28 mouse cellular contexts compared by ENCODE assay signal in the genomic region with DNA sequence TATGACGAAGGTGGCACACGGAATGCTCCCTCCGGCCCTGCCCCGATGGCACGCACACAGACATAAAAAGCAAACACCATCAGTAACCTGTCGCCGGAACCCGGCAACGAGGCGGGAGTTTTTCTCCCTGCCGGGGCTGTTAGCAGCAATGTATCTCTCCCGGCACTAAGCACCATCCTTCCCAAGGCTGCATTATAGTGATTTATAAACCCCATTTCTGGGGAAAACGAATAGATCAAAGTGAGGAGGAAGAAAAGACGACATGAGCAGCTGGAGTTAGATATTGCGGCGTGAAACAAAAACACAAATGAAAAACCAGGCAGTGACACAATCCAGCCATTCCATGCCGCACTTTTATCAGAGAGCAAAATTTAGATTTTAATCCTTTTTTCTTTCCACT. TPM values are rescaled to one million over a fixed set of nuclear protein-coding genes. Genes with fewer than 3 reads are reported as not detected.
DNase-seq lines count a peak whose midpoint lies in the region; ATAC-seq and TF ChIP-seq lines count a peak whose summit lies in the region.
"Had no signal": no experiment of that assay in that cellular context is flagged by ENCODE, and none has a peak within 500 bp of the region (broad histone marks: within the 10 kb centered on the region; RNA-seq: fewer than 3 reads in every experiment).

No protein-coding gene starts in this region.

- no peak overlapping the region for H3K9ac ChIP-seq in intestine, embryonic 14.5 days (ENCODE audit: low read length)
- no peak overlapping the region for H3K9ac ChIP-seq in intestine, embryonic 16.5 days (ENCODE audit: low read depth, low read length)
- H3K9ac ChIP-seq in midbrain, postnatal 0 days (replicated peaks; ENCODE audit: low read length, poor library complexity, severe bottlenecking): no peak overlapping the region
- no peak overlapping the region for H3K9ac ChIP-seq in midbrain, embryonic 14.5 days (replicated peaks; ENCODE audit: low read length)
- H3K9ac ChIP-seq: embryonic facial prominence, embryonic 13.5 days; forebrain, embryonic 12.5 days; heart, embryonic 12.5 days; limb, embryonic 12.5 days; liver, postnatal 0 days had no signal

- H3K27ac ChIP-seq in intestine, embryonic 14.5 days (ENCODE audit: low read depth): no peak overlapping the region
- no peak overlapping the region for H3K27ac ChIP-seq in intestine, embryonic 16.5 days (ENCODE audit: low read length)
- no peak overlapping the region; the same call in 1 of the 2 replicates for H3K27ac ChIP-seq in midbrain, postnatal 0 days (ENCODE audit: low read depth, low read length)
- no peak overlapping the region for H3K27ac ChIP-seq in midbrain, embryonic 14.5 days (replicated peaks; ENCODE audit: low read depth, low read length)
- H3K27ac ChIP-seq: embryonic facial prominence, embryonic 13.5 days; forebrain, embryonic 12.5 days; layer of hippocampus, adult 2 months; limb, embryonic 12.5 days had no signal

- 0 out of 2 replicates have a peak overlapping the region, but pooled peaks have one; percentile 22 for H3K4me2 ChIP-seq in intestine, embryonic 14.5 days (ENCODE audit: low read length)
- no peak overlapping the region; the same call in 1 of the 2 replicates for H3K4me2 ChIP-seq in intestine, embryonic 16.5 days (ENCODE audit: low read depth, low read length)
- H3K4me2 ChIP-seq in midbrain, postnatal 0 days (ENCODE audit: low read depth, low read length, poor library complexity, severe bottlenecking): 0 out of 2 replicates have a peak overlapping the region, but pooled peaks have one; percentile 22
- H3K4me2 ChIP-seq in midbrain, embryonic 14.5 days (ENCODE audit: low read length): no peak overlapping the region
- H3K4me2 ChIP-seq: embryonic facial prominence, embryonic 13.5 days; forebrain, embryonic 12.5 days; heart, embryonic 12.5 days; limb, embryonic 12.5 days; liver, embryonic 11.5 days had no signal

- DNase-seq in adrenal gland, postnatal 10 days: peak; percentile 38
- DNase-seq in adrenal gland, postnatal 25 days: no peak
- DNase-seq in intestine, embryonic 14.5 days (ENCODE audit: low spot score): no peak
- DNase-seq in midbrain, postnatal 0 days (ENCODE audit: low spot score): peak; percentile 19
- no peak for DNase-seq in midbrain, embryonic 14.5 days
- DNase-seq in layer of hippocampus, adult 8-10 months (ENCODE audit: low spot score in 2 of 2): no peak
- DNase-seq: cerebellum, adult 8-10 months; cerebellum, postnatal 36 days; embryo, embryonic 11 days; gastrocnemius, postnatal 25 days; heart, adult 18-20 months; heart, postnatal 10 days; kidney, adult 18-20 months; kidney, postnatal 14 days; layer of hippocampus, postnatal 36 days; liver, postnatal 0 days; lung, postnatal 10 days; right cerebral cortex, adult 18-20 months; right cerebral cortex, postnatal 4 days; thymus, postnatal 36 days had no signal

- no peaks in the 10 kb centered on the region for H3K36me3 ChIP-seq in intestine, embryonic 14.5 days (ENCODE audit: control insufficient read depth, insufficient read depth, low read length)
- no peaks in the 10 kb centered on the region for H3K36me3 ChIP-seq in intestine, embryonic 16.5 days (ENCODE audit: control insufficient read depth, insufficient read depth, low read length)
- H3K36me3 ChIP-seq in midbrain, postnatal 0 days (ENCODE audit: insufficient read depth, low read length): no peaks in the 10 kb centered on the region
- no peaks in the 10 kb centered on the region for H3K36me3 ChIP-seq in midbrain, embryonic 14.5 days (ENCODE audit: control insufficient read depth, insufficient read depth, low read length)
- H3K36me3 ChIP-seq: embryonic facial prominence, embryonic 13.5 days; forebrain, embryonic 12.5 days; heart, embryonic 12.5 days; limb, embryonic 12.5 days had no signal

- TF ChIP-seq CTCF in midbrain, postnatal 0 days (IDR thresholded peaks at IDR 0.05): no peak

- 25% methylated on average over 17 of the region's 17 CpGs for WGBS in intestine, embryonic 14.5 days
- 26% methylated on average over 17 of the region's 17 CpGs for WGBS in intestine, embryonic 16.5 days
- 42% methylated on average over 17 of the region's 17 CpGs for WGBS in midbrain, postnatal 0 days
- 69% methylated on average over 17 of the region's 17 CpGs for WGBS in midbrain, embryonic 14.5 days

- no peak for ATAC-seq in intestine, embryonic 14.5 days (replicated peaks; ENCODE audit: low FRiP score, low TSS enrichment, low read depth)
- no peak for ATAC-seq in intestine, embryonic 16.5 days
- no peak for ATAC-seq in midbrain, postnatal 0 days (ENCODE audit: low FRiP score)
- no peak for ATAC-seq in midbrain, embryonic 14.5 days (ENCODE audit: low FRiP score, low TSS enrichment)
- ATAC-seq: liver, postnatal 0 days had no signal

- H3K9me3 ChIP-seq in intestine, embryonic 14.5 days (ENCODE audit: control insufficient read depth, low read length): no peaks in the 10 kb centered on the region
- no peaks in the 10 kb centered on the region for H3K9me3 ChIP-seq in intestine, embryonic 16.5 days (ENCODE audit: control insufficient read depth, low read length)
- no peaks in the 10 kb centered on the region for H3K9me3 ChIP-seq in midbrain, postnatal 0 days (ENCODE audit: low read length)
- H3K9me3 ChIP-seq in midbrain, embryonic 14.5 days (ENCODE audit: control insufficient read depth, low read length): no peaks in the 10 kb centered on the region
- H3K9me3 ChIP-seq: embryonic facial prominence, embryonic 13.5 days; forebrain, embryonic 12.5 days; heart, embryonic 12.5 days; limb, embryonic 12.5 days had no signal

- no peak overlapping the region for H3K4me3 ChIP-seq in intestine, embryonic 14.5 days (ENCODE audit: low read depth, low read length)
- no peak overlapping the region for H3K4me3 ChIP-seq in intestine, embryonic 16.5 days (ENCODE audit: low read length)
- no peak overlapping the region for H3K4me3 ChIP-seq in midbrain, postnatal 0 days (ENCODE audit: low read depth, low read length)
- no peak overlapping the region for H3K4me3 ChIP-seq in midbrain, embryonic 14.5 days (replicated peaks; ENCODE audit: low read depth, low read length)
- H3K4me3 ChIP-seq: embryonic facial prominence, embryonic 13.5 days; erythroblast, embryonic 14.5 days; forebrain, embryonic 12.5 days; heart, embryonic 12.5 days; layer of hippocampus, adult 2 months; limb, embryonic 12.5 days had no signal

- H3K4me1 ChIP-seq in intestine, embryonic 14.5 days (replicated peaks; ENCODE audit: control insufficient read depth, insufficient read depth, low read length): 0 out of 2 replicates have a peak, but pooled peaks cover 6% of the 10 kb centered on the region
- peaks cover 2% of the 10 kb centered on the region; the same call in 1 of the 2 replicates for H3K4me1 ChIP-seq in intestine, embryonic 16.5 days (ENCODE audit: control insufficient read depth, insufficient read depth, low read length)
- H3K4me1 ChIP-seq in midbrain, postnatal 0 days (ENCODE audit: insufficient read depth, low read length): peaks cover 7% of the 10 kb centered on the region; the same call in 1 of the 2 replicates
- peaks cover 15% of the 10 kb centered on the region for H3K4me1 ChIP-seq in midbrain, embryonic 14.5 days (ENCODE audit: control insufficient read depth, insufficient read depth, low read length)
- H3K4me1 ChIP-seq: heart, embryonic 12.5 days had no signal

- H3K27me3 ChIP-seq in intestine, embryonic 14.5 days (replicated peaks; ENCODE audit: control insufficient read depth, insufficient read depth, low read length): 0 out of 2 replicates have a peak, but pooled peaks cover 3% of the 10 kb centered on the region
- H3K27me3 ChIP-seq in intestine, embryonic 16.5 days (replicated peaks; ENCODE audit: control insufficient read depth, insufficient read depth, low read length): no peaks in the 10 kb centered on the region
- H3K27me3 ChIP-seq in midbrain, postnatal 0 days (ENCODE audit: insufficient read depth, low read length): no peaks in the 10 kb centered on the region
- H3K27me3 ChIP-seq in midbrain, embryonic 14.5 days (ENCODE audit: control insufficient read depth, insufficient read depth, low read length): no peaks in the 10 kb centered on the region

RNA-seq across cellular contexts. Expression of a gene that starts 33.8 kb away (rescaled TPM):
- total RNA-seq in adrenal gland, postnatal 10 days (2021): under 1 TPM; 0.42 to 0.66 TPM
- 0.76 and 0.90 TPM in 2 replicates for total RNA-seq in adrenal gland, postnatal 25 days (2021)
- polyA plus RNA-seq in intestine, embryonic 14.5 days (2014; fragmentation: Nextera tagmentation; extraction: Ambion mirVana): 0.65 and 0.70 TPM in 2 replicates
- polyA plus RNA-seq in intestine, embryonic 16.5 days (2015; fragmentation: Nextera tagmentation; extraction: Ambion mirVana): 0.17 and 0.31 TPM in 2 replicates
- total RNA-seq in midbrain, postnatal 0 days (2014; rRNA removed): 1.0 and 3.3 TPM in 2 replicates
- polyA plus RNA-seq in midbrain, postnatal 0 days (2015; fragmentation: Nextera tagmentation; extraction: Ambion mirVana): 1.2 and 1.3 TPM in 2 replicates
- polyA plus RNA-seq in midbrain, embryonic 14.5 days (2014; fragmentation: Nextera tagmentation; extraction: Ambion mirVana): 1.1 and 1.3 TPM in 2 replicates
- 1 to 10 TPM in 2 of 4 experiments, under 1 TPM in 2; 0.34 to 1.3 (median 0.78) TPM for total RNA-seq in layer of hippocampus, adult 8-10 months (2022)
- total RNA-seq: gastrocnemius, postnatal 25 days; heart, postnatal 10 days had no signal
- polyA plus RNA-seq: erythroblast, embryonic 14.5 days had no signal

RNA-seq across cellular contexts. Expression of a gene that starts 39.0 kb away (rescaled TPM):
- total RNA-seq in adrenal gland, postnatal 10 days (2021): 10 to 100 TPM in 1 of 2 experiments, 1 to 10 TPM in 1; 9.8 to 13.3 TPM
- total RNA-seq in adrenal gland, postnatal 25 days (2021): 15.2 and 18.5 TPM in 2 replicates
- 9.7 and 9.9 TPM in 2 replicates for polyA plus RNA-seq in intestine, embryonic 14.5 days (2014; fragmentation: Nextera tagmentation; extraction: Ambion mirVana)
- polyA plus RNA-seq in intestine, embryonic 16.5 days (2015; fragmentation: Nextera tagmentation; extraction: Ambion mirVana): 7.6 and 9.2 TPM in 2 replicates
- 4.9 and 5.1 TPM in 2 replicates for total RNA-seq in midbrain, postnatal 0 days (2014; rRNA removed)
- polyA plus RNA-seq in midbrain, postnatal 0 days (2015; fragmentation: Nextera tagmentation; extraction: Ambion mirVana): 3.1 and 3.3 TPM in 2 replicates
- polyA plus RNA-seq in midbrain, embryonic 14.5 days (2014; fragmentation: Nextera tagmentation; extraction: Ambion mirVana): 6.9 and 7.4 TPM in 2 replicates
- total RNA-seq in layer of hippocampus, adult 8-10 months (2022): 10 to 100 TPM; 10.8 to 13.9 (median 11.9) TPM

Comparison
In these comparisons a context has a peak if more than half of its experiments do, and no peak if none do; other contexts are left out.
1. DNase-seq: peak in adrenal gland, postnatal 10 days (single experiment) and midbrain, postnatal 0 days (single experiment); none in adrenal gland, postnatal 25 days (single experiment), intestine, embryonic 14.5 days (single experiment), midbrain, embryonic 14.5 days (single experiment) and layer of hippocampus, adult 8-10 months (0 of 2).
2. H3K4me2 ChIP-seq: peak in intestine, embryonic 14.5 days (single experiment) and midbrain, postnatal 0 days (single experiment); none in intestine, embryonic 16.5 days (single experiment) and midbrain, embryonic 14.5 days (single experiment).